Mouse (Mus musculus): ENCODE data around the gene Rbm48.
"Not testable (repeated sequence)": the region's sequence is repeated elsewhere in the genome, so short reads cannot be mapped to it uniquely, and the experiment has no call there.

Gene Rbm48

GRCm38 (mm10) chr5:3596399-3596766, at the start of gene Rbm48:
Rbm48 (minus strand) TSS chr5:3596585.
- DNase-seq (ENCODE audit: low spot score) = peak; percentile 65

GRCm38 (mm10) chr5:3645326-3645725, 48.9 kb upstream of the Rbm48 start:
- no peak for DNase-seq (ENCODE audit: low spot score)

GRCm38 (mm10) chr5:3644621-3645020, 48.2 kb upstream of the Rbm48 start:
- no peak for DNase-seq (ENCODE audit: low spot score)

GRCm38 (mm10) chr5:3635286-3635685, 38.9 kb upstream of the Rbm48 start:
- no peak for DNase-seq (ENCODE audit: low spot score)

- DNase-seq (ENCODE audit: low spot score) = no peak
Observed at GRCm38 (mm10) chr5:3633951-3634350, 37.6 kb upstream of the Rbm48 start.

- DNase-seq (ENCODE audit: low spot score) = no peak
Observed at GRCm38 (mm10) chr5:3633315-3633714, 36.9 kb upstream of the Rbm48 start.

GRCm38 (mm10) chr5:3632285-3632684, 35.9 kb upstream of the Rbm48 start:
- DNase-seq (ENCODE audit: low spot score) = no peak

- DNase-seq (ENCODE audit: low spot score) = no peak
Observed at GRCm38 (mm10) chr5:3631512-3632271, 35.3 kb upstream of the Rbm48 start.

GRCm38 (mm10) chr5:3630055-3630454, 33.7 kb upstream of the Rbm48 start:
- no peak for DNase-seq (ENCODE audit: low spot score)

GRCm38 (mm10) chr5:3620486-3620885, 24.1 kb upstream of the Rbm48 start:
- no peak for DNase-seq (ENCODE audit: low spot score)

- not testable (repeated sequence) for DNase-seq (ENCODE audit: low spot score)
Observed at GRCm38 (mm10) chr5:3611835-3612234, 15.4 kb upstream of the Rbm48 start.

- DNase-seq (ENCODE audit: low spot score) = peak; percentile 57
Observed at GRCm38 (mm10) chr5:3609241-3609640, 12.9 kb upstream of the Rbm48 start.

GRCm38 (mm10) chr5:3607114-3607513, 10.7 kb upstream of the Rbm48 start:
- no peak for DNase-seq (ENCODE audit: low spot score)

- DNase-seq (ENCODE audit: low spot score) = no peak
Observed at GRCm38 (mm10) chr5:3600790-3601189, 4.4 kb upstream of the Rbm48 start.

GRCm38 (mm10) chr5:3600298-3600697, 3.9 kb upstream of the Rbm48 start:
- no peak for DNase-seq (ENCODE audit: low spot score)

- no peak for DNase-seq (ENCODE audit: low spot score)
Observed at GRCm38 (mm10) chr5:3598766-3599165, 2.4 kb upstream of the Rbm48 start.

- no peak for DNase-seq (ENCODE audit: low spot score)
Observed at GRCm38 (mm10) chr5:3597171-3597570, 786 bp upstream of the Rbm48 start.

- peak; percentile 92 for DNase-seq (ENCODE audit: low spot score)
Observed at GRCm38 (mm10) chr5:3595693-3596398, 539 bp downstream of the Rbm48 start, which contains the start of gene Pex1. Pex1 (plus strand) TSS chr5:3596066.

- no peak for DNase-seq (ENCODE audit: low spot score)
Observed at GRCm38 (mm10) chr5:3579066-3579465, 17.3 kb downstream of the Rbm48 start.

- DNase-seq (ENCODE audit: low spot score) = no peak
Observed at GRCm38 (mm10) chr5:3577939-3578338, 18.4 kb downstream of the Rbm48 start.

GRCm38 (mm10) chr5:3574825-3575224, 21.6 kb downstream of the Rbm48 start:
- DNase-seq (ENCODE audit: low spot score) = no peak

GRCm38 (mm10) chr5:3571266-3571665, 25.1 kb downstream of the Rbm48 start, which contains the start of gene 1700109H08Rik:
1700109H08Rik (plus strand) TSS chr5:3571566.
- DNase-seq (ENCODE audit: low spot score) = no peak

- DNase-seq (ENCODE audit: low spot score) = no peak
Observed at GRCm38 (mm10) chr5:3554198-3554597, 42.2 kb downstream of the Rbm48 start.
